Mouse (Mus musculus) hindbrain, postnatal 0 days (tissue): ENCODE results near the gene Il17rb. TPM values are rescaled to one million over a fixed set of nuclear protein-coding genes. Genes with fewer than 3 reads are reported as not detected.

ENCODE experiments used
- ATAC-seq: fragments of 200-750 bp; cut with Nextera tagmentation; 2 replicates; pipeline ENCODE4 v1.8.0; 2017; ENCODE audit warnings: mild to moderate bottlenecking, moderate TSS enrichment, moderate library complexity
- DNase-seq: peaks from one replicate; pipeline ENCODE4 v3.0.0-alpha.2; 2015; ENCODE audit warnings: low spot score
- H3K27ac ChIP-seq: fragments of 300-500 bp; sonication (generic); 2 replicates; pipeline ENCODE4 v1.5.1; 2014; ENCODE audit warnings: mild to moderate bottlenecking
- H3K27me3 ChIP-seq: fragments of 300-500 bp; sonication (generic); 2 replicates; pipeline ENCODE4 v1.6.1; 2014; ENCODE audit warnings: low read length, mixed read lengths; ENCODE audit not compliant: insufficient read depth
- H3K36me3 ChIP-seq: fragments of 300-500 bp; sonication (generic); 2 replicates; pipeline ENCODE4 v1.6.1; 2014; ENCODE audit warnings: low read length, mixed read lengths; ENCODE audit not compliant: insufficient read depth
- H3K4me1 ChIP-seq: fragments of 300-500 bp; sonication (generic); 2 replicates; pipeline ENCODE4 v1.6.1; 2014; ENCODE audit warnings: antibody characterized with exemption, low read length, mixed read lengths; ENCODE audit not compliant: insufficient read depth
- H3K4me2 ChIP-seq: fragments of 300-500 bp; sonication (generic); 2 replicates; pipeline ENCODE4 v1.6.1; 2014; ENCODE audit warnings: low read depth, mild to moderate bottlenecking, low read length, moderate library complexity, mixed read lengths
- H3K4me3 ChIP-seq: fragments of 300-500 bp; sonication (generic); 2 replicates; pipeline ENCODE4 v1.5.1; 2014; ENCODE audit warnings: low read length
- H3K9ac ChIP-seq: fragments of 300-500 bp; sonication (generic); replicated peaks from 2 replicates; pipeline ENCODE4 v1.6.1; 2014; ENCODE audit warnings: mild to moderate bottlenecking, low read length, moderate library complexity, mixed read lengths
- H3K9me3 ChIP-seq: fragments of 300-500 bp; sonication (generic); 2 replicates; pipeline ENCODE4 v1.6.1; 2016; ENCODE audit warnings: low read length, mixed read lengths
- CTCF ChIP-seq: IDR thresholded peaks from 2 replicates; pipeline ENCODE4 v1.5.1; 2016; ENCODE audit warnings: antibody characterized with exemption, control low read depth, low read depth
- WGBS: fragments of 180-500 bp; shearing (Covaris S2); extraction: QIAGEN DNeasy Blood & Tissue Kit; methylation state at CpG from one replicate; pipeline ENCODE4 v1.1.7; 2014; 5-methylcytosine and 5-hydroxymethylcytosine counted together
- polyA plus RNA-seq: library from polyadenylated mRNA; unstranded; fragments of >200 nt; fragmentation: Nextera tagmentation; extraction: Ambion mirVana; gene quantifications from 2 replicates; pipeline ENCODE4 v1.2.1, GENCODE M21; 2015
- total RNA-seq: library from RNA; depleted of rRNA; stranded (reverse); fragments of >200 nt; gene quantifications from 2 replicates; pipeline ENCODE4 v1.2.3, GENCODE M21; 2014

Gene Il17rb
- total and polyA plus RNA-seq, 2 experiments from 2014 or later, result 0.58 to 0.94 TPM

GRCm38 (mm10) chr14:29986096-29986495 is 22.6 kb downstream of the Il17rb start:
- Histone ChIP-seq H3K27me3 (no peaks in the 10 kb centered on the region), H3K4me2 (no peak overlapping the region), H3K4me1 (no peaks in the 10 kb centered on the region), H3K9me3 (no peaks in the 10 kb centered on the region), H3K9ac (no peak overlapping the region), H3K36me3 (peaks cover 92% of the 10 kb centered on the region), H3K27ac (no peak overlapping the region), H3K4me3 (no peak overlapping the region)
- no peak for DNase-seq
- ATAC-seq, result no peak
- WGBS, result 89% methylated on average over 4 of the region's 4 CpGs
- no peak for TF ChIP-seq CTCF

DNA sequence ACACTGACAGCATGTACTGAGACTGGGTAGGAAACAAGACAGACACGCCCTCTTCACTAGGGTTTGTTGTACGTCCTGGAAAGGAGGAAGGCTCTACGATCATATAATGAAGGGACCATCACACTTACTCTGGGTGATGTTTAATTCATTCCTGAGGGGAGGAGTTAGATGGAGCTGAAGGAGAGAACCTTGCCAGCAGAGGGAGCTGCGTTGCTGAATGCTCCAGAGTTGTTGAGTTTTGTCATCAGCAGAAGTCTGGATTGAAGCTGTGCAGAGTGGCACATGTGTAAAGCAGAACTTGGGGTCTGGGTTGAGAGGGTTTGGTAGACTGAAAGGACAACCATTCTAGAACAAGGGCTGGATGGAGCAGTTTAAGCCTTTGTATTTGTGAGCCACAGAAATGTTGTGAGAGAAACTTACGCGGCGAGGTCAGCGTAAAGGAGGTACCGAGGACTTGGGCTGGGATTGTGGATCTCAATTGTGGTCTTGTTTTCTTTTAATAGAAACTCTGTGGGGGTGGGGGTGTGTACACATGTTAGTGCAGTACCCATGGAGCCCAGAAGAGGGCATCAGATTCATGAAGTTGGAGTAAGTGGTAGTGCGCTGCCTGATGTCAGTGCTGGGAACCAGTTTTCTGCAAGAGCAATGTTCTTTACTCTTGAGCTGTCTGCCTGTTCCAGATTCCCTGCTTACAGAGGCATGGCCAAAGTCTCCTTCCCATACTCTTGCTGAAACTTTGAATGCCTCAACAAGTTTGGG is 28.1 kb downstream of the Il17rb start:
- TF ChIP-seq CTCF, result peak; percentile 52
- peaks cover 42% of the 10 kb centered on the region for H3K36me3 ChIP-seq
- no peak for ATAC-seq
- peak; percentile 45 for DNase-seq
- H3K27me3 ChIP-seq, result no peaks in the 10 kb centered on the region
- no peak overlapping the region for H3K4me2 ChIP-seq
- H3K27ac ChIP-seq, result no peak overlapping the region
- H3K9ac ChIP-seq, result no peak overlapping the region
- H3K4me3 ChIP-seq, result no peak overlapping the region
- no peaks in the 10 kb centered on the region for H3K9me3 ChIP-seq
- 97% methylated on average over 10 of the region's 10 CpGs for WGBS
- no peaks in the 10 kb centered on the region; the same call in 1 of the 2 replicates for H3K4me1 ChIP-seq

DNA sequence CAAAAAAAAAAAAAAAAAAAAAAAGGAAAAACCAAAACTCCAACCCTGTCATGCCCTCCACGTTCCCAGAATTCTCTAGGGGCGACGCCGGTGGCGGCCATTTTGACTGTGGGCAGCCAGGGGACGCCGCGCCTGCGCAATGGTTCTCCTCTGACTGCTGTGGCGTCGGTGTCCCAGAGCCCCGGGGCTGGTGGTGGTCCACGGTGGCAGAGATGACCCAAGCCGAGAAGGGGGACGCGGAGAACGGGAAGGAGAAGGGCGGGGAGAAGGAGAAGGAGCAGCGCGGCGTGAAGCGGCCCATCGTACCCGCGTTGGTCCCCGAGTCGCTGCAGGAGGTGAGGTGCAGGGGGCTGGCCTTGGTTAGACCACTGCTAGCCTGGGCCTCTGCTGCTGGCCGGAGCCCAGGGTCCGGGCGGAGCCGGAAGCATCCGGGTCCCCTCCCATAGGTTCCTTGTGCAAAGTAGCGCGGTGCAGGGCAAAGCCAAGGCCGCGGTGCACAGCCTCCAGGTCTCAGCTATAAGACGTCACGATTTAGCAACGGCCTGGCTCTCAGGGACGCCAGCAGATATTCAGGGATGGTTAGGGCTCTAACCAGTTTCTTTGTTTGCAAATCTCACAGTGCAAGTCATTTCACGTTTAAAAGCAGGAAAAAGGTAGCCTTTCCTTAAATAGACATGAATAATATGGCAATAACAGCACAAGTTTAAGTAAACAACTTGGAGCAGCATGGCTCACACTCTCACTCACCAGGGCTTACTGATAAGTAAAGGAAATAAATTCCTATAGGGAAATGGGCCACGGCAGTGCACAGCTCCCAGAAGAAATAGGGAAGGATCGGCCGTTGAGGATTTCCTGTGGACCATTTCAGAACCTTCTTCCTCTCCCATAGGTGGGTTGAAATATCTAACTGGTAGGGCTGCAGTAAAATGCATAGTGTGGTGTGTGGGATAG is 30.2 kb downstream of the Il17rb start, which contains the start of gene Actr8:
Actr8 (plus strand) TSS at position 84 of the 951 bp plus-strand sequence.
- H3K4me1 ChIP-seq, result no peaks in the 10 kb centered on the region; the same call in 1 of the 2 replicates
- peaks cover 33% of the 10 kb centered on the region for H3K36me3 ChIP-seq
- no peaks in the 10 kb centered on the region for H3K27me3 ChIP-seq
- peak within 1 kb of the TSS; percentile 93 for H3K27ac ChIP-seq
- H3K9ac ChIP-seq, result peak within 1 kb of the TSS; percentile 72
- DNase-seq, result peak; percentile 97
- peak; percentile 95 for ATAC-seq
- 2% methylated on average over 43 of the region's 44 CpGs for WGBS
- TF ChIP-seq CTCF, result peak; percentile 13; the same call in 1 of the 2 replicates
- H3K4me3 ChIP-seq, result peak within 1 kb of the TSS; percentile 71
- peak within 1 kb of the TSS; percentile 73 for H3K4me2 ChIP-seq
- no peaks in the 10 kb centered on the region for H3K9me3 ChIP-seq

GRCm38 (mm10) chr14:29976927-29977326 is 31.8 kb downstream of the Il17rb start:
- no peaks in the 10 kb centered on the region; the same call in 1 of the 2 replicates for H3K4me1 ChIP-seq
- TF ChIP-seq CTCF, result no peak
- H3K9ac ChIP-seq, result no peak overlapping the region
- H3K4me2 ChIP-seq, result no peak overlapping the region
- H3K27me3 ChIP-seq, result no peaks in the 10 kb centered on the region
- WGBS, result 96% methylated on average over 6 of the region's 6 CpGs
- no peak overlapping the region for H3K4me3 ChIP-seq
- peaks cover 32% of the 10 kb centered on the region for H3K36me3 ChIP-seq
- H3K27ac ChIP-seq, result no peak overlapping the region
- ATAC-seq (no peak), DNase-seq (no peak)
- H3K9me3 ChIP-seq, result no peaks in the 10 kb centered on the region

GRCm38 (mm10) chr14:29971993-29972392 is 36.7 kb downstream of the Il17rb start:
- peaks cover 43% of the 10 kb centered on the region for H3K36me3 ChIP-seq

GRCm38 (mm10) chr14:29971446-29971845 is 37.2 kb downstream of the Il17rb start:
- ATAC-seq, result no peak
- no peak for DNase-seq
- Histone ChIP-seq H3K4me3 (no peak overlapping the region), H3K4me2 (no peak overlapping the region), H3K9ac (no peak overlapping the region), H3K4me1 (peaks cover 7% of the 10 kb centered on the region; the same call in 1 of the 2 replicates), H3K36me3 (peaks cover 43% of the 10 kb centered on the region), H3K27ac (no peak overlapping the region), H3K9me3 (no peaks in the 10 kb centered on the region), H3K27me3 (no peaks in the 10 kb centered on the region)
- WGBS, result 95% methylated on average over 7 of the region's 7 CpGs
- TF ChIP-seq CTCF, result no peak

More at GRCm38 (mm10) chr14:29971993-29972392, 36.7 kb downstream of the Il17rb start:
- Histone ChIP-seq H3K4me1 (peaks cover 7% of the 10 kb centered on the region; the same call in 1 of the 2 replicates), H3K27ac (no peak overlapping the region), H3K27me3 (no peaks in the 10 kb centered on the region), H3K4me2 (no peak overlapping the region), H3K9me3 (no peaks in the 10 kb centered on the region), H3K9ac (no peak overlapping the region), H3K4me3 (no peak overlapping the region)
- WGBS, result 85% methylated on average over 5 of the region's 5 CpGs
- TF ChIP-seq CTCF, result no peak
- no peak for DNase-seq
- ATAC-seq, result no peak
